In genomic region chr8:88662401-88662821, GRCm38 (mm10) we compare ENCODE assay signal across 14 mouse cellular contexts. TPM values are rescaled to one million over a fixed set of nuclear protein-coding genes. Genes with fewer than 3 reads are reported as not detected.
DNase-seq lines count a peak whose midpoint lies in the region; ATAC-seq lines count a peak whose summit lies in the region.
"Had no signal": no experiment of that assay in that cellular context is flagged by ENCODE, and none has a peak within 500 bp of the region (broad histone marks: within the 10 kb centered on the region; RNA-seq: fewer than 3 reads in every experiment).

No protein-coding gene starts in this region.

- no peak overlapping the region for H3K27ac ChIP-seq in liver, embryonic 11.5 days (ENCODE audit: low read depth, low read length)
- H3K27ac ChIP-seq: embryonic facial prominence, embryonic 12.5 days; gastrocnemius, adult 2 months; heart, embryonic 15.5 days; limb, embryonic 15.5 days; midbrain, embryonic 15.5 days had no signal

- no peak overlapping the region for H3K9ac ChIP-seq in liver, embryonic 11.5 days (ENCODE audit: low read depth, low read length)
- H3K9ac ChIP-seq: embryonic facial prominence, embryonic 12.5 days; heart, embryonic 15.5 days; limb, embryonic 15.5 days; midbrain, embryonic 15.5 days had no signal

- intact Hi-C loops in left cerebral cortex, postnatal 14 days (cut with DNase I) = no loop called here

- no peaks in the 10 kb centered on the region for H3K27me3 ChIP-seq in liver, embryonic 11.5 days (replicated peaks; ENCODE audit: control insufficient read depth, insufficient read depth, low read length)
- no peaks in the 10 kb centered on the region for H3K27me3 ChIP-seq in splenic B cell, adult 2 months (ENCODE audit: control insufficient read depth, insufficient read depth, low read length, poor library complexity, severe bottlenecking)
- H3K27me3 ChIP-seq: embryonic facial prominence, embryonic 12.5 days; limb, embryonic 15.5 days; midbrain, embryonic 15.5 days had no signal

- H3K4me2 ChIP-seq in liver, embryonic 11.5 days = no peak overlapping the region
- H3K4me2 ChIP-seq: embryonic facial prominence, embryonic 12.5 days; heart, embryonic 15.5 days; limb, embryonic 15.5 days; midbrain, embryonic 15.5 days had no signal

- H3K4me3 ChIP-seq in liver, embryonic 11.5 days (ENCODE audit: low read depth, low read length) = no peak overlapping the region
- H3K4me3 ChIP-seq: embryonic facial prominence, embryonic 12.5 days; gastrocnemius, adult 2 months; heart, embryonic 15.5 days; limb, embryonic 15.5 days; midbrain, embryonic 15.5 days had no signal

- ATAC-seq in liver, embryonic 11.5 days (replicated peaks; ENCODE audit: low FRiP score) = no peak
- peak; percentile 93 for ATAC-seq in common myeloid progenitor, adult 5-6 weeks (replicated peaks; ENCODE audit: low read depth, poor library complexity, severe bottlenecking)
- no peak for ATAC-seq in megakaryocyte-erythroid progenitor cell, adult 5-6 weeks (replicated peaks; ENCODE audit: low FRiP score, low TSS enrichment, poor library complexity, severe bottlenecking)
- ATAC-seq: midbrain, embryonic 15.5 days had no signal

- 45% methylated on average over 6 of the region's 6 CpGs for WGBS in liver, embryonic 11.5 days

- peak; percentile 26 for DNase-seq in liver
- no peak for DNase-seq in liver, embryonic 11.5 days (ENCODE audit: low spot score)
- peak; percentile 58 to 59 for DNase-seq in lung, postnatal 4 days
- peak; percentile 91 for DNase-seq in splenic B cell, adult 2 months (ENCODE audit: low read depth, low spot score)
- DNase-seq in left cerebral cortex, postnatal 14 days (ENCODE audit: low spot score in 2 of 2) = no peak
- DNase-seq: cerebellum, adult 9-11 months; gastrocnemius, adult 2 months; layer of hippocampus, postnatal 36 days had no signal

- no peaks in the 10 kb centered on the region for H3K4me1 ChIP-seq in liver, embryonic 11.5 days (replicated peaks; ENCODE audit: control insufficient read depth, insufficient read depth, low read length)
- H3K4me1 ChIP-seq: embryonic facial prominence, embryonic 12.5 days; limb, embryonic 15.5 days; midbrain, embryonic 15.5 days had no signal

- no peaks in the 10 kb centered on the region for H3K36me3 ChIP-seq in liver, embryonic 11.5 days (ENCODE audit: control insufficient read depth, insufficient read depth, low read length)
- no peaks in the 10 kb centered on the region for H3K36me3 ChIP-seq in splenic B cell, adult 2 months (ENCODE audit: control insufficient read depth, insufficient read depth, low read length, poor library complexity, severe bottlenecking)
- H3K36me3 ChIP-seq: embryonic facial prominence, embryonic 12.5 days; heart, embryonic 15.5 days; limb, embryonic 15.5 days; midbrain, embryonic 15.5 days had no signal

- no peaks in the 10 kb centered on the region for H3K9me3 ChIP-seq in liver, embryonic 11.5 days (ENCODE audit: control insufficient read depth, low read length)
- H3K9me3 ChIP-seq: embryonic facial prominence, embryonic 12.5 days; heart, embryonic 15.5 days; limb, embryonic 15.5 days; midbrain, embryonic 15.5 days had no signal

RNA-seq across cellular contexts. Expression of gene Nod2, which starts 15.3 kb away (rescaled TPM):
- polyA plus RNA-seq in liver, embryonic 11.5 days (2014; fragmentation: Nextera tagmentation; extraction: Ambion mirVana) = 0.04 and 0.15 TPM in 2 replicates
- total RNA-seq in common myeloid progenitor, adult 5-6 weeks (2017) = 0.14 TPM in 1 of 2 replicates, not detected in the other
- not detected in 2 replicates for total RNA-seq in megakaryocyte-erythroid progenitor cell, adult 5-6 weeks (2014; fragmentation: Nextera tagmentation)
- 0.19 TPM in 1 of 2 replicates, not detected in the other for total RNA-seq in megakaryocyte-erythroid progenitor cell, adult 5-6 weeks (2017)
- total RNA-seq in left cerebral cortex, postnatal 14 days (2021) = under 1 TPM; 0.51 to 0.53 TPM

RNA-seq across cellular contexts. Expression of gene Snx20, which starts 26.5 kb away (rescaled TPM):
- polyA plus RNA-seq in liver, embryonic 11.5 days (2014; fragmentation: Nextera tagmentation; extraction: Ambion mirVana) = 2.3 and 2.6 TPM in 2 replicates
- 10.4 and 10.7 TPM in 2 replicates for total RNA-seq in common myeloid progenitor, adult 5-6 weeks (2017)
- total RNA-seq in megakaryocyte-erythroid progenitor cell, adult 5-6 weeks (2014; fragmentation: Nextera tagmentation) = 3.8 and 6.0 TPM in 2 replicates
- total RNA-seq in megakaryocyte-erythroid progenitor cell, adult 5-6 weeks (2017) = 3.6 and 14.5 TPM in 2 replicates
- 1 to 10 TPM; 1.8 to 2.0 TPM for total RNA-seq in left cerebral cortex, postnatal 14 days (2021)

RNA-seq across cellular contexts. Expression of gene Cyld, which starts 34.4 kb away (rescaled TPM):
- polyA plus RNA-seq in liver, embryonic 11.5 days (2014; fragmentation: Nextera tagmentation; extraction: Ambion mirVana) = 9.8 and 11.3 TPM in 2 replicates
- total RNA-seq in common myeloid progenitor, adult 5-6 weeks (2017) = 41.7 and 43.0 TPM in 2 replicates
- 22.8 and 23.4 TPM in 2 replicates for total RNA-seq in megakaryocyte-erythroid progenitor cell, adult 5-6 weeks (2014; fragmentation: Nextera tagmentation)
- total RNA-seq in megakaryocyte-erythroid progenitor cell, adult 5-6 weeks (2017) = 23.5 and 31.9 TPM in 2 replicates
- total RNA-seq in left cerebral cortex, postnatal 14 days (2021) = 10 to 100 TPM; 73.8 to 85.9 TPM

Comparison
In these comparisons a context has a peak if more than half of its experiments do, and no peak if none do; other contexts are left out.
1. DNase-seq: peak in liver (single experiment), lung, postnatal 4 days (2 of 2) and splenic B cell, adult 2 months (single experiment); none in liver, embryonic 11.5 days (single experiment) and left cerebral cortex, postnatal 14 days (0 of 2).